Mouse (Mus musculus): Measurements from ENCODE around the gene Gm49321.

Gm49321 gene

DNA sequence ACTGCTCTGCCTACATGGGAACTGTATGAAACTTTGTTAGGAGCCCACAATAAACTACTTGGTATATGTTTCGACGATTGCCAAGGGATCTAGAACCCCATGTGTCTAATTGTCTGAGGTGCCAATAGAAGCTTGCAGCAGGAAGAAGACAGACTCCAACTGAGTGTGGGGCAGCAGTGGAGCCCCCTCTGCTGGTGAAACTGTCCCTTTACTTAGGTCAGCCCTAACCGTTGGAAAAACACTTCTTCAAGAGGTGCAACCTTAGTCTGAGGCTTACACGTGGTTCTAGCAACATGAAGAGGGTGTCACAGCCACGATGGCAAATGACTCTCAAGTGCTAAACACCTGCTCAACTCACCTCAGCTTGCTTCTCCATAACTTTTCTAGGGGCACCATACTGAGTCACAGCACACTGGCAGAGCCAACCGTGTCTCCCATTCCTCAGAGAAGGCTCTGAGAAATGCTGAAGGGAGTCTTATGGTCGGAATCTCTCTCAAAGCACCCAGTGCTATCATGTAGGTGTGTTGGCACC, 77.4 kb downstream of the Gm49321 start:
- peak; percentile 47 for DNase-seq

DNA sequence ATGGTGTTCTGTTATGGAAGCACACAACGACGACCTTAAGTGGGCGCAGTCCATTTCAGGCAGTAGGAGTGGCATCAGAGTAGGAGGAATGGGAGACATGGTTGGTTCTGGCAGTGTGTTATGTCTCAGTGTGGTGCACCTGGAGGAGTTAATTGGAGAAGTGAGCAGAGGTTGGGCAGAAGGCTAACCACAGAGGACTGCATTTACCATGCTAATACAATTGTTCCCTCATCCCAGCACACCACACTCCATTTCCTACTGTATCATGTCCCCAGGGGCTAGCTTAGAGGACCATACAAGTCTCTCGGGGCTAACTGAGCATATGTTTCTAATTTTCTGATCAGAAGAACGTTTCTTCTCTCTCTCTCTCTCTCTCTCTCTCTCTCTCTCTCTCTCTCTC, 78.0 kb downstream of the Gm49321 start:
- DNase-seq: no peak

Data from kidney, postnatal 14 days (tissue).